Mouse (Mus musculus) midbrain, postnatal 0 days (tissue): ENCODE results near the gene Slc6a19. TPM values are rescaled to one million over a fixed set of nuclear protein-coding genes. Genes with fewer than 3 reads are reported as not detected.

Source experiments
- ATAC-seq: fragments of 200-750 bp; cut with Nextera tagmentation; 2 replicates; pipeline ENCODE4 v1.8.0; 2017; ENCODE audit warnings: moderate number of reproducible peaks, mild to moderate bottlenecking, moderate TSS enrichment, moderate library complexity; ENCODE audit not compliant: low FRiP score
- DNase-seq: peaks from one replicate; pipeline ENCODE4 v3.0.0-alpha.2; 2015; ENCODE audit warnings: low spot score
- H3K27ac ChIP-seq: fragments of 300-500 bp; sonication (generic); 2 replicates; pipeline ENCODE4 v1.5.1; 2014; ENCODE audit warnings: low read depth, mild to moderate bottlenecking, low read length, mixed read lengths
- H3K27me3 ChIP-seq: fragments of 300-500 bp; sonication (generic); 2 replicates; pipeline ENCODE4 v1.6.1; 2014; ENCODE audit warnings: low read length, control low read depth, mixed read lengths; ENCODE audit not compliant: insufficient read depth
- H3K36me3 ChIP-seq: fragments of 300-500 bp; sonication (generic); 2 replicates; pipeline ENCODE4 v1.6.1; 2014; ENCODE audit warnings: low read length, control low read depth, mixed read lengths; ENCODE audit not compliant: insufficient read depth
- H3K4me1 ChIP-seq: fragments of 300-500 bp; sonication (generic); 2 replicates; pipeline ENCODE4 v1.6.1; 2014; ENCODE audit warnings: mild to moderate bottlenecking, control low read depth, antibody characterized with exemption, low read length, mixed read lengths; ENCODE audit not compliant: insufficient read depth
- H3K4me2 ChIP-seq: fragments of 300-500 bp; sonication (generic); 2 replicates; pipeline ENCODE4 v1.6.1; 2014; ENCODE audit warnings: low read depth, mild to moderate bottlenecking, low read length, mixed read lengths; ENCODE audit not compliant: poor library complexity, severe bottlenecking
- H3K4me3 ChIP-seq: fragments of 300-500 bp; sonication (generic); 2 replicates; pipeline ENCODE4 v1.5.1; 2014; ENCODE audit warnings: low read depth, mild to moderate bottlenecking, low read length, moderate library complexity
- H3K9ac ChIP-seq: fragments of 300-500 bp; sonication (generic); replicated peaks from 2 replicates; pipeline ENCODE4 v1.6.1; 2014; ENCODE audit warnings: mild to moderate bottlenecking, low read length, moderate library complexity, mixed read lengths; ENCODE audit not compliant: poor library complexity, severe bottlenecking
- H3K9me3 ChIP-seq: fragments of 300-500 bp; sonication (generic); 2 replicates; pipeline ENCODE4 v1.6.1; 2016; ENCODE audit warnings: low read length, control low read depth
- CTCF ChIP-seq: IDR thresholded peaks from 2 replicates; pipeline ENCODE4 v1.5.1; 2016; ENCODE audit warnings: antibody characterized with exemption, mild to moderate bottlenecking
- WGBS: fragments of 180-500 bp; shearing (Covaris S2); extraction: QIAGEN DNeasy Blood & Tissue Kit; methylation state at CpG from one replicate; pipeline ENCODE4 v1.1.7; 2014; 5-methylcytosine and 5-hydroxymethylcytosine counted together
- polyA plus RNA-seq: library from polyadenylated mRNA; unstranded; fragments of >200 nt; fragmentation: Nextera tagmentation; extraction: Ambion mirVana; gene quantifications from 2 replicates; pipeline ENCODE4 v1.2.1, GENCODE M21; 2015
- total RNA-seq: library from RNA; depleted of rRNA; stranded (reverse); fragments of >200 nt; gene quantifications from 2 replicates; pipeline ENCODE4 v1.2.3, GENCODE M21; 2014

Slc6a19 gene
- total and polyA plus RNA-seq, 2 experiments from 2014 or later: 0.49 to 0.53 TPM

GRCm38 (mm10) chr13:73685502-73685901, 19.2 kb downstream of the Slc6a19 start:
- 84% methylated on average over 6 of the region's 6 CpGs for WGBS
- H3K4me1 ChIP-seq: no peaks in the 10 kb centered on the region
- H3K9me3 ChIP-seq: no peaks in the 10 kb centered on the region
- H3K4me3 ChIP-seq: no peak overlapping the region
- H3K9ac ChIP-seq: no peak overlapping the region
- no peaks in the 10 kb centered on the region for H3K36me3 ChIP-seq
- H3K27ac ChIP-seq: no peak overlapping the region
- no peaks in the 10 kb centered on the region for H3K27me3 ChIP-seq
- DNase-seq (no peak), ATAC-seq (no peak)
- no peak for TF ChIP-seq CTCF
- H3K4me2 ChIP-seq: no peak overlapping the region

- no peak for TF ChIP-seq CTCF
- no peaks in the 10 kb centered on the region for H3K27me3 ChIP-seq
- H3K9ac ChIP-seq: no peak overlapping the region
- whole genome bisulfite sequencing: 77% methylated on average over 1 of the region's 1 CpGs
- H3K4me1 ChIP-seq: no peaks in the 10 kb centered on the region
- ATAC-seq (no peak), DNase-seq (no peak)
- H3K4me3 ChIP-seq: no peak overlapping the region
- H3K36me3 ChIP-seq: no peaks in the 10 kb centered on the region
- H3K4me2 ChIP-seq: no peak overlapping the region
- H3K9me3 ChIP-seq: no peaks in the 10 kb centered on the region
- H3K27ac ChIP-seq: no peak overlapping the region
These were observed 20.3 kb downstream of the Slc6a19 start for GRCm38 (mm10) chr13:73684412-73684811.

- Histone ChIP-seq H3K9ac (no peak overlapping the region), H3K27me3 (no peaks in the 10 kb centered on the region), H3K4me2 (no peak overlapping the region), H3K36me3 (no peaks in the 10 kb centered on the region), H3K4me1 (no peaks in the 10 kb centered on the region), H3K9me3 (no peaks in the 10 kb centered on the region), H3K27ac (no peak overlapping the region), H3K4me3 (no peak overlapping the region)
- no peak for TF ChIP-seq CTCF
- DNase-seq: no peak
- 88% methylated on average over 11 of the region's 11 CpGs for WGBS
- no peak for ATAC-seq
These were observed 21.0 kb downstream of the Slc6a19 start for GRCm38 (mm10) chr13:73683682-73684081.

GRCm38 (mm10) chr13:73682226-73682625, 22.4 kb downstream of the Slc6a19 start:
- no peak overlapping the region for H3K4me3 ChIP-seq
- ATAC-seq (no peak), DNase-seq (no peak)
- no peaks in the 10 kb centered on the region for H3K9me3 ChIP-seq
- no peak overlapping the region for H3K9ac ChIP-seq
- no peaks in the 10 kb centered on the region for H3K36me3 ChIP-seq
- no peaks in the 10 kb centered on the region for H3K4me1 ChIP-seq
- H3K27ac ChIP-seq: no peak overlapping the region
- no peak overlapping the region for H3K4me2 ChIP-seq
- 92% methylated on average over 2 of the region's 2 CpGs for WGBS
- no peak for TF ChIP-seq CTCF
- H3K27me3 ChIP-seq: no peaks in the 10 kb centered on the region

GRCm38 (mm10) chr13:73680394-73680793, 24.3 kb downstream of the Slc6a19 start:
- H3K4me3 ChIP-seq: no peak overlapping the region
- H3K9ac ChIP-seq: no peak overlapping the region
- no peak for TF ChIP-seq CTCF
- DNase-seq (no peak), ATAC-seq (no peak)
- H3K4me2 ChIP-seq: no peak overlapping the region
- no peaks in the 10 kb centered on the region for H3K9me3 ChIP-seq
- H3K36me3 ChIP-seq: no peaks in the 10 kb centered on the region
- no peaks in the 10 kb centered on the region for H3K4me1 ChIP-seq
- no peaks in the 10 kb centered on the region for H3K27me3 ChIP-seq
- 44% methylated on average over 1 of the region's 1 CpGs for WGBS
- no peak overlapping the region for H3K27ac ChIP-seq

GRCm38 (mm10) chr13:73679311-73679710, 25.4 kb downstream of the Slc6a19 start:
- Histone ChIP-seq H3K9ac (no peak overlapping the region), H3K27me3 (no peaks in the 10 kb centered on the region), H3K9me3 (no peaks in the 10 kb centered on the region), H3K36me3 (no peaks in the 10 kb centered on the region), H3K4me1 (no peaks in the 10 kb centered on the region), H3K4me2 (no peak overlapping the region), H3K27ac (no peak overlapping the region), H3K4me3 (no peak overlapping the region)
- no peak for TF ChIP-seq CTCF
- no peak for DNase-seq
- 56% methylated on average over 2 of the region's 2 CpGs for WGBS
- ATAC-seq: no peak
